Mouse (Mus musculus) intestine, embryonic 15.5 days (tissue): ENCODE measurements around the gene Arhgap18. TPM values are rescaled to one million over a fixed set of nuclear protein-coding genes. Genes with fewer than 3 reads are reported as not detected.
"Not testable (repeated sequence)": the region's sequence is repeated elsewhere in the genome, so short reads cannot be mapped to it uniquely, and the experiment has no call there.

ENCODE experiments used
- ATAC-seq: fragments of 200-750 bp; cut with Nextera tagmentation; 2 replicates; pipeline ENCODE4 v1.8.0; 2017; ENCODE audit warnings: moderate TSS enrichment, moderate library complexity
- H3K27ac ChIP-seq: fragments of 300-500 bp; sonication (generic); 2 replicates; pipeline ENCODE4 v1.5.1; 2015; ENCODE audit warnings: mild to moderate bottlenecking, inconsistent platforms
- H3K27me3 ChIP-seq: fragments of 300-500 bp; sonication (generic); replicated peaks from 2 replicates; pipeline ENCODE4 v1.6.1; 2015; ENCODE audit warnings: inconsistent platforms
- H3K36me3 ChIP-seq: fragments of 300-500 bp; sonication (generic); 2 replicates; pipeline ENCODE4 v1.6.1; 2015; ENCODE audit warnings: inconsistent platforms
- H3K4me1 ChIP-seq: fragments of 300-500 bp; sonication (generic); replicated peaks from 2 replicates; pipeline ENCODE4 v1.6.1; 2015; ENCODE audit warnings: inconsistent platforms
- H3K4me2 ChIP-seq: fragments of 300-500 bp; sonication (generic); replicated peaks from 2 replicates; pipeline ENCODE4 v1.6.1; 2015; ENCODE audit warnings: mild to moderate bottlenecking, inconsistent platforms
- H3K4me3 ChIP-seq: fragments of 300-500 bp; sonication (generic); replicated peaks from 2 replicates; pipeline ENCODE4 v1.5.1; 2015; ENCODE audit warnings: inconsistent platforms
- H3K9ac ChIP-seq: fragments of 300-500 bp; sonication (generic); 2 replicates; pipeline ENCODE4 v1.6.1; 2015; ENCODE audit warnings: inconsistent platforms
- H3K9me3 ChIP-seq: fragments of 300-500 bp; sonication (generic); 2 replicates; pipeline ENCODE4 v1.6.1; 2016; ENCODE audit warnings: inconsistent platforms
- WGBS: fragments of 180-500 bp; shearing (Covaris S2); methylation state at CpG from one replicate; pipeline ENCODE4 v1.1.7; 2015; 5-methylcytosine and 5-hydroxymethylcytosine counted together
- polyA plus RNA-seq: library from polyadenylated mRNA; unstranded; fragments of >200 nt; fragmentation: Nextera tagmentation; extraction: Ambion mirVana; gene quantifications from 2 replicates; pipeline ENCODE4 v1.2.1, GENCODE M21; 2015

Gene Arhgap18
- polyA plus RNA-seq, 1 experiment from 2014 or later: 52.2 TPM

DNA sequence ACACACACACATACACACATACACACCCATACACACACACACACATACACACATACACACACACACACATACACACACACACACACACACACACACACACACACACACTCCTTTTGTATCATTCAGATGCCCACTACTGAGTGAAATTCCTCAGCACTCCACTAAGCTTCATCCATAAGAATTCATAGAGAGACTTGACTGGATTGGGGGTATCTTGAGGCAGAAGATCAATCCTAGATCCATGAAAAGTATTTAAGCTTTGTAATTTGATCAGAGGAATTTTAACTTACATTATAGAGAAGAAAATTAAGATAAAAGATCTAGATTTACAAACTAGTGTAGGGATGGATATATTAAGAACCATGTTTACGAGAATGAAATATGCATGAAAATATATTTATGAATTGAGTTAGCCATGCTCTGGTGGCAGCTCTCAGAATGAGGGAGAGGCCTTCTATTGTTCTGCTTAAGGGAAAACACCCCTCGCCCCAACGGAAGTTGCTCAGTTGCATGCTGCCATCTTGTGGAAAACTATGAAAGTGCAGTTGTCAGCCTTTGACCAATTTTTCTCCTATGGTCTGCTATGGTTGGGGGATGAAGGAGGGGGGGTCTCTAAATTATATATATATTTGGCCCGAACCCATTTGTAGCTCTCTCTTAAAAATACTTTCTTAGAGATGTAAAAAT is 137.2 kb downstream of the Arhgap18 start:
- Histone ChIP-seq H3K27me3 (no peaks in the 10 kb centered on the region), H3K4me3 (no peak overlapping the region), H3K27ac (no peak overlapping the region), H3K9me3 (no peaks in the 10 kb centered on the region), H3K4me1 (no peaks in the 10 kb centered on the region), H3K4me2 (no peak overlapping the region), H3K9ac (no peak overlapping the region), H3K36me3 (no peaks in the 10 kb centered on the region; the same call in 1 of the 2 replicates)
- 9% methylated on average over 4 of the region's 4 CpGs for WGBS
- ATAC-seq: peak; percentile 70; the same call in 1 of the 2 replicates

DNA sequence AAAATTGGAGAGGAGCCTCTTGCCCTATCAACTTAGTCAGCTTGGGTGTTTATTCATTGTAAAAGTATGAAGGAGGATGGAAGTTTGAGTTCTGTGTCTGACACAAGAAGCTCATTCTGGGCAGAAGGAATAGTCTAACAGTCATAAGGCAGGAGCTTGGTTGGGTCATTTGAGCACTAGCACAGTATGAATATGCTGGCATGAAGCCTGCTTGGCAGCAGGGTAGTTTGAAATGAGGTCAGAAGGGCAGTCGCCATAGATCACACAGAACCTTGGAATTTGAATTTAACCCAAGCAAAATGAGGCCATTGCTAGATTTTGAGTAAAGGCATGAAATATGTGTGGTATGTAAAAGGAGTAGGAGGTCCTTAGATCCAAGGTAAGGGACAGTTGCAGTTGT is 139.9 kb downstream of the Arhgap18 start:
- no peaks in the 10 kb centered on the region for H3K4me1 ChIP-seq
- ATAC-seq: no peak
- H3K27me3 ChIP-seq: no peaks in the 10 kb centered on the region
- H3K27ac ChIP-seq: no peak overlapping the region
- WGBS: 80% methylated on average over 1 of the region's 1 CpGs
- no peaks in the 10 kb centered on the region for H3K9me3 ChIP-seq
- H3K36me3 ChIP-seq: no peaks in the 10 kb centered on the region; the same call in 1 of the 2 replicates
- no peak overlapping the region for H3K4me2 ChIP-seq
- H3K4me3 ChIP-seq: no peak overlapping the region
- no peak overlapping the region for H3K9ac ChIP-seq

- no peaks in the 10 kb centered on the region for H3K9me3 ChIP-seq
- WGBS: 62% methylated on average over 6 of the region's 6 CpGs
- H3K9ac ChIP-seq: no peak overlapping the region
Observed at GRCm38 (mm10) chr10:26895726-26896125, 142.5 kb downstream of the Arhgap18 start.

GRCm38 (mm10) chr10:26900426-26900825 is 147.2 kb downstream of the Arhgap18 start:
- ATAC-seq: no peak
- no peak overlapping the region for H3K4me3 ChIP-seq
- no peak overlapping the region for H3K4me2 ChIP-seq
- H3K9me3 ChIP-seq: no peaks in the 10 kb centered on the region
- WGBS: 75% methylated on average over 1 of the region's 1 CpGs
- no peaks in the 10 kb centered on the region for H3K4me1 ChIP-seq
- H3K27ac ChIP-seq: no peak overlapping the region
- no peaks in the 10 kb centered on the region for H3K36me3 ChIP-seq
- no peak overlapping the region for H3K9ac ChIP-seq
- H3K27me3 ChIP-seq: no peaks in the 10 kb centered on the region

More at GRCm38 (mm10) chr10:26895726-26896125, 142.5 kb downstream of the Arhgap18 start:
- H3K36me3 ChIP-seq: no peaks in the 10 kb centered on the region; the same call in 1 of the 2 replicates
- no peaks in the 10 kb centered on the region for H3K4me1 ChIP-seq
- H3K27ac ChIP-seq: no peak overlapping the region
- H3K4me3 ChIP-seq: no peak overlapping the region
- H3K27me3 ChIP-seq: no peaks in the 10 kb centered on the region
- H3K4me2 ChIP-seq: no peak overlapping the region
- no peak for ATAC-seq

GRCm38 (mm10) chr10:26903781-26904180 is 150.6 kb downstream of the Arhgap18 start:
- ATAC-seq: no peak
- H3K27ac ChIP-seq: no peak overlapping the region
- H3K9me3 ChIP-seq: no peaks in the 10 kb centered on the region
- no peak overlapping the region for H3K4me2 ChIP-seq
- H3K4me1 ChIP-seq: no peaks in the 10 kb centered on the region
- no peak overlapping the region for H3K9ac ChIP-seq
- WGBS: 89% methylated on average over 1 of the region's 1 CpGs
- no peak overlapping the region for H3K4me3 ChIP-seq
- H3K36me3 ChIP-seq: no peaks in the 10 kb centered on the region
- H3K27me3 ChIP-seq: no peaks in the 10 kb centered on the region

DNA sequence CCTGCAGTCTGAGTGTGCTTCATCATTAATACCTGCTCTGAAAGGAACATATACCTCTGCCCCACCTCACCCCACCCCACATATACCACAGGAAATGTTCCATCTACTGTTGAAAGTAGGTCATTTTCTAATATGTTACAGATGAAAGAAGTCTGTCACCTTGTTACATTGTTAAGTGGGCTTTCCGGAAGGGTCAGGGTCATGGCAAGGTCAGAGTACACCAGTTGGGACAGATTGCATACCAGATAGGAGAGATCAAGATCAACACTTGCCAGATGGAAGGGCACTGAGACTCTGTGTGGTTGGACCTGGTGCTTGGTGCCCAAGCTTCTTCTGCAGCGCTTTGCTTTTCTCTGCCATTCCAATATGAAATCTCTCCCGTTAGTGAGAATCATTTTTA is 158.0 kb downstream of the Arhgap18 start:
- H3K36me3 ChIP-seq: no peaks in the 10 kb centered on the region
- 75% methylated on average over 3 of the region's 3 CpGs for WGBS

GRCm38 (mm10) chr10:26912112-26912797 is 159.0 kb downstream of the Arhgap18 start:
- H3K27ac ChIP-seq: no peak overlapping the region
- no peak for ATAC-seq
- no peaks in the 10 kb centered on the region for H3K27me3 ChIP-seq
- H3K9ac ChIP-seq: no peak overlapping the region
- H3K9me3 ChIP-seq: no peaks in the 10 kb centered on the region
- no peak overlapping the region for H3K4me3 ChIP-seq
- H3K4me1 ChIP-seq: no peaks in the 10 kb centered on the region
- H3K4me2 ChIP-seq: no peak overlapping the region
- no peaks in the 10 kb centered on the region for H3K36me3 ChIP-seq
- WGBS: 72% methylated on average over 7 of the region's 7 CpGs

More for the DNA sequence above, 158.0 kb downstream of the Arhgap18 start:
- Histone ChIP-seq H3K9me3 (no peaks in the 10 kb centered on the region), H3K4me3 (no peak overlapping the region), H3K27ac (no peak overlapping the region), H3K27me3 (no peaks in the 10 kb centered on the region), H3K9ac (no peak overlapping the region), H3K4me2 (no peak overlapping the region), H3K4me1 (no peaks in the 10 kb centered on the region)
- ATAC-seq: no peak

- H3K4me3 ChIP-seq: no peak overlapping the region
- 85% methylated on average over 1 of the region's 1 CpGs for WGBS
Observed at GRCm38 (mm10) chr10:26912807-26913206, 159.6 kb downstream of the Arhgap18 start.

GRCm38 (mm10) chr10:26919307-26919977 is 166.2 kb downstream of the Arhgap18 start:
- H3K9ac ChIP-seq: no peak overlapping the region
- no peak overlapping the region for H3K4me3 ChIP-seq
- WGBS: 35% methylated on average over 5 of the region's 5 CpGs
- H3K4me2 ChIP-seq: no peak overlapping the region
- H3K27ac ChIP-seq: no peak overlapping the region
- no peaks in the 10 kb centered on the region for H3K9me3 ChIP-seq
- H3K4me1 ChIP-seq: no peaks in the 10 kb centered on the region
- H3K27me3 ChIP-seq: no peaks in the 10 kb centered on the region
- no peaks in the 10 kb centered on the region for H3K36me3 ChIP-seq
- peak; percentile 74 for ATAC-seq

More at GRCm38 (mm10) chr10:26912807-26913206, 159.6 kb downstream of the Arhgap18 start:
- Histone ChIP-seq H3K27ac (no peak overlapping the region), H3K36me3 (no peaks in the 10 kb centered on the region), H3K27me3 (no peaks in the 10 kb centered on the region), H3K4me2 (no peak overlapping the region), H3K9me3 (no peaks in the 10 kb centered on the region), H3K4me1 (no peaks in the 10 kb centered on the region), H3K9ac (no peak overlapping the region)
- ATAC-seq: no peak

- WGBS: 52% methylated on average over 8 of the region's 8 CpGs
- Histone ChIP-seq H3K4me3 (no peak overlapping the region), H3K36me3 (no peaks in the 10 kb centered on the region), H3K4me1 (no peaks in the 10 kb centered on the region), H3K9ac (no peak overlapping the region), H3K9me3 (no peaks in the 10 kb centered on the region), H3K27ac (peak overlapping the region; percentile 27; the same call in 1 of the 2 replicates), H3K4me2 (no peak overlapping the region), H3K27me3 (no peaks in the 10 kb centered on the region)
- ATAC-seq: peak; percentile 81
Observed at GRCm38 (mm10) chr10:26920383-26920979, 167.3 kb downstream of the Arhgap18 start.

DNA sequence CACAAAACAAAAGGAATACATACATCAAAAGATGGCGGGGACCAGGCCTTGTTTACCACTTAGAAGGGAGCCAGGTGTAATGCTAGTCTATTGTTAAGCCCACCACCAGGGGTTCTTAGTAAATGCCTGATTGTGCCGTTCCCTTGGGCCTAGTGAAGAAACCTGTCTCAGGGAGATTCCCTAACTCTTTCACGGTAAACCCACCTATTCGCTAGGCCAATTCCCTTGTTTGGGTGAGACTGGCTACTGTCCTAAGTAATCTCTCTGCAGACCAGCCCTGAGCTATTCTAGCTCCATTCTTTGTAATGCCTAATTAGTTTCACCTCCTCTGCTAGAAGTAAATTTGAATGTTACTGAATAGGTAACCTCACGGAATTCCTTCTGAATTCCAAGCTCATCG is 182.8 kb downstream of the Arhgap18 start:
- not testable (repeated sequence) for ATAC-seq, H3K36me3 ChIP-seq, H3K4me2 ChIP-seq, H3K9ac ChIP-seq, H3K27ac ChIP-seq, H3K27me3 ChIP-seq, H3K4me3 ChIP-seq, H3K4me1 ChIP-seq, H3K9me3 ChIP-seq
- 91% methylated on average over 6 of the region's 6 CpGs for WGBS

- not testable (repeated sequence) for H3K4me2 ChIP-seq, H3K4me1 ChIP-seq, H3K27ac ChIP-seq, H3K9me3 ChIP-seq, H3K4me3 ChIP-seq, H3K36me3 ChIP-seq, H3K27me3 ChIP-seq, H3K9ac ChIP-seq, ATAC-seq
- 84% methylated on average over 4 of the region's 4 CpGs for WGBS
Observed at GRCm38 (mm10) chr10:26938464-26938863, 185.2 kb downstream of the Arhgap18 start.
